Mouse (Mus musculus) layer of hippocampus, adult 9-10 months (tissue): ENCODE measurements at regions not wholly inside any gene's neighbourhood (a gene's known extent, or its start where the extent isn't known, plus 50 kb on each side); places are given as distances from the start of the nearest gene placed in this dataset.

ENCODE experiments used
- DNase-seq: peaks from one replicate; pipeline ENCODE4 v3.0.0; 2022; ENCODE audit warnings: low spot score

GRCm38 (mm10) chr14:67139152-67139551 is 1130.1 kb upstream of the Gulo start:
- DNase-seq: no peak

GRCm38 (mm10) chr14:67136141-67136498 is 1127.1 kb upstream of the Gulo start:
- DNase-seq: no peak

- DNase-seq: peak; percentile 68
These were observed 1126.5 kb upstream of the Gulo start for GRCm38 (mm10) chr14:67135221-67136140.

GRCm38 (mm10) chr14:67133221-67133620 is 1124.2 kb upstream of the Gulo start:
- no peak for DNase-seq

- no peak for DNase-seq
These were observed 1118.1 kb upstream of the Gulo start for GRCm38 (mm10) chr14:67127118-67127517.

- DNase-seq: no peak
These were observed 1117.2 kb upstream of the Gulo start for GRCm38 (mm10) chr14:67126254-67126653.

GRCm38 (mm10) chr14:67123300-67123699 is 1114.3 kb upstream of the Gulo start:
- DNase-seq: no peak
